Mouse (Mus musculus): ENCODE results near the gene Aqp3. TPM values are rescaled to one million over a fixed set of nuclear protein-coding genes. Genes with fewer than 3 reads are reported as not detected.

The Aqp3 gene
- polyA plus RNA-seq, 1 experiment, result 0.31 TPM

- no peak for DNase-seq (ENCODE audit: low read depth)
These were observed 33.9 kb downstream of the Aqp3 start for GRCm38 (mm10) chr4:41063894-41064673.

GRCm38 (mm10) chr4:41063351-41063750 is 34.6 kb downstream of the Aqp3 start:
- DNase-seq (ENCODE audit: low read depth), result no peak

- no peak for DNase-seq (ENCODE audit: low read depth)
These were observed 40.6 kb downstream of the Aqp3 start for GRCm38 (mm10) chr4:41057361-41057760.

- DNase-seq (ENCODE audit: low read depth), result no peak
These were observed 41.1 kb downstream of the Aqp3 start for GRCm38 (mm10) chr4:41056742-41057332.

GRCm38 (mm10) chr4:41056253-41056652 is 41.7 kb downstream of the Aqp3 start:
- DNase-seq (ENCODE audit: low read depth), result no peak

- no peak for DNase-seq (ENCODE audit: low read depth)
These were observed 42.9 kb downstream of the Aqp3 start for GRCm38 (mm10) chr4:41055111-41055510.

- no peak for DNase-seq (ENCODE audit: low read depth)
These were observed 46.2 kb downstream of the Aqp3 start for GRCm38 (mm10) chr4:41051781-41052180.

GRCm38 (mm10) chr4:41050726-41051675 is 47.0 kb downstream of the Aqp3 start:
- DNase-seq (ENCODE audit: low read depth), result no peak

- no peak for DNase-seq (ENCODE audit: low read depth)
These were observed 49.1 kb downstream of the Aqp3 start for GRCm38 (mm10) chr4:41048926-41049325.

GRCm38 (mm10) chr4:41047524-41048271 is 50.3 kb downstream of the Aqp3 start, which contains the start of gene Aqp7:
Gene Aqp7, minus strand, starts transcription at chr4:41048139.
- no peak for DNase-seq (ENCODE audit: low read depth)

- no peak for DNase-seq (ENCODE audit: low read depth)
These were observed 51.7 kb downstream of the Aqp3 start for GRCm38 (mm10) chr4:41046254-41046795.

GRCm38 (mm10) chr4:41045288-41045687 is 52.7 kb downstream of the Aqp3 start:
- no peak for DNase-seq (ENCODE audit: low read depth)

- no peak for DNase-seq (ENCODE audit: low read depth)
These were observed 54.0 kb downstream of the Aqp3 start for GRCm38 (mm10) chr4:41043961-41044360.

GRCm38 (mm10) chr4:41042880-41043279 is 55.1 kb downstream of the Aqp3 start:
- no peak for DNase-seq (ENCODE audit: low read depth)

Other genes starting within 250 kb of the Aqp3 start
- gene B4galt1, start 244.2 kb downstream of the Aqp3 start, polyA plus RNA-seq (2012; rRNA removed), result 38.1 and 66.2 TPM in 2 replicates
- 10.0 and 20.8 TPM in 2 replicates for gene Spink4, start 178.1 kb downstream of the Aqp3 start, polyA plus RNA-seq (2012; rRNA removed)
- gene Bag1, start 149.9 kb downstream of the Aqp3 start, polyA plus RNA-seq (2012; rRNA removed), result 123 and 165 TPM in 2 replicates
- 26.3 and 35.6 TPM in 2 replicates for gene Chmp5, start 149.8 kb downstream of the Aqp3 start, polyA plus RNA-seq (2012; rRNA removed)
- 37.9 and 43.0 TPM in 2 replicates for gene Nfx1, start 127.3 kb downstream of the Aqp3 start, polyA plus RNA-seq (2012; rRNA removed)
- gene Aqp7, start 50.0 kb downstream of the Aqp3 start, polyA plus RNA-seq (2012; rRNA removed), result 65.8 and 90.8 TPM in 2 replicates
- gene Nol6, start 26.3 kb upstream of the Aqp3 start, polyA plus RNA-seq (2012; rRNA removed), result 49.2 and 51.0 TPM in 2 replicates
- 40.4 and 46.0 TPM in 2 replicates for gene Ube2r2, start 37.6 kb upstream of the Aqp3 start, polyA plus RNA-seq (2012; rRNA removed)
- gene Ubap2, start 177.0 kb upstream of the Aqp3 start, polyA plus RNA-seq (2012; rRNA removed), result 36.2 and 49.8 TPM in 2 replicates
- gene Dcaf12, start 216.7 kb upstream of the Aqp3 start, polyA plus RNA-seq (2012; rRNA removed), result 33.8 and 34.1 TPM in 2 replicates

Data from gonadal fat pad, adult 2 months (tissue).